Mouse (Mus musculus) macrophage (primary cell): Measurements from ENCODE around the gene Hsd17b14. TPM values are rescaled to one million over a fixed set of nuclear protein-coding genes. Genes with fewer than 3 reads are reported as not detected.

Experiments used
- polyA plus RNA-seq: library from polyadenylated mRNA; stranded (reverse); fragments of 250-400 nt; gene quantifications from 3 replicates; pipeline ENCODE4 v1.2.4, GENCODE M21; 2018; ENCODE audit warnings: inconsistent platforms

Gene Hsd17b14
- polyA plus RNA-seq, 1 experiment from 2014 or later, result 5.8 TPM

Other genes starting within 250 kb of the Hsd17b14 start
- 4.2 to 6.1 TPM (median 4.7 TPM) in 3 replicates for gene Trpm4, start 221.1 kb upstream of the Hsd17b14 start, polyA plus RNA-seq
- not detected in 3 replicates for gene Hrc, start 219.6 kb upstream of the Hsd17b14 start, polyA plus RNA-seq
- 0.27 to 0.75 TPM in 2 of 3 replicates, not detected in the other for gene Ppfia3, start 187.9 kb upstream of the Hsd17b14 start, polyA plus RNA-seq
- gene Lin7b, start 184.3 kb upstream of the Hsd17b14 start, polyA plus RNA-seq, result 0.50 TPM in 1 of 3 replicates, not detected in the others
- 174 to 235 TPM (median 186 TPM) in 3 replicates for gene Snrnp70, start 159.2 kb upstream of the Hsd17b14 start, polyA plus RNA-seq
- not detected in 3 replicates for gene Kcna7, start 149.2 kb upstream of the Hsd17b14 start, polyA plus RNA-seq
- not detected in 3 replicates for gene Ntf5, start 141.2 kb upstream of the Hsd17b14 start, polyA plus RNA-seq
- gene Lhb, start 134.1 kb upstream of the Hsd17b14 start, polyA plus RNA-seq, result not detected in 3 replicates
- 7.1 to 9.5 TPM (median 7.3 TPM) in 3 replicates for gene Gys1, start 120.0 kb upstream of the Hsd17b14 start, polyA plus RNA-seq
- 14.9 to 41.5 TPM (median 18.7 TPM) in 3 replicates for gene Ruvbl2, start 116.8 kb upstream of the Hsd17b14 start, polyA plus RNA-seq
- 15,351 to 37,573 TPM (median 32,957 TPM) in 3 replicates for gene Ftl1, start 95.0 kb upstream of the Hsd17b14 start, polyA plus RNA-seq
- 72.6 to 246 TPM (median 245 TPM) in 3 replicates for gene Bax, start 88.0 kb upstream of the Hsd17b14 start, polyA plus RNA-seq
- not detected in 3 replicates for gene Tulp2, start 73.0 kb upstream of the Hsd17b14 start, polyA plus RNA-seq
- gene Gm45808, start 68.1 kb upstream of the Hsd17b14 start, polyA plus RNA-seq, result not detected in 3 replicates
- 12.5 to 24.6 TPM (median 12.8 TPM) in 3 replicates for gene Dhdh, start 66.1 kb upstream of the Hsd17b14 start, polyA plus RNA-seq
- 298 to 734 TPM (median 400 TPM) in 3 replicates for gene Nucb1, start 44.5 kb upstream of the Hsd17b14 start, polyA plus RNA-seq
- gene Ppp1r15a, start 28.6 kb upstream of the Hsd17b14 start, polyA plus RNA-seq, result 21.4 to 32.3 TPM (median 27.6 TPM) in 3 replicates
- 0.04 to 1.5 TPM (median 0.68 TPM) in 3 replicates for gene Plekha4, start 28.6 kb upstream of the Hsd17b14 start, polyA plus RNA-seq
- 31.4 to 52.8 TPM (median 38.5 TPM) in 3 replicates for gene Bcat2, start 15.3 kb downstream of the Hsd17b14 start, polyA plus RNA-seq
- gene Fgf21, start 60.6 kb downstream of the Hsd17b14 start, polyA plus RNA-seq, result not detected in 3 replicates
- gene Fut1, start 62.4 kb downstream of the Hsd17b14 start, polyA plus RNA-seq, result not detected in 3 replicates
- gene Izumo1, start 66.9 kb downstream of the Hsd17b14 start, polyA plus RNA-seq, result not detected in 3 replicates
- gene Rasip1, start 72.6 kb downstream of the Hsd17b14 start, polyA plus RNA-seq, result 0.04 to 0.08 TPM (median 0.07 TPM) in 3 replicates
- gene Mamstr, start 85.1 kb downstream of the Hsd17b14 start, polyA plus RNA-seq, result not detected in 3 replicates
- gene Fut2, start 111.5 kb downstream of the Hsd17b14 start, polyA plus RNA-seq, result not detected in 3 replicates
- gene Ntn5, start 129.1 kb downstream of the Hsd17b14 start, polyA plus RNA-seq, result not detected in 3 replicates
- not detected in 3 replicates for gene Sec1, start 139.5 kb downstream of the Hsd17b14 start, polyA plus RNA-seq
- gene Car11, start 144.9 kb downstream of the Hsd17b14 start, polyA plus RNA-seq, result 0.56 TPM in 1 of 3 replicates, not detected in the others
- gene Dbp, start 150.2 kb downstream of the Hsd17b14 start, polyA plus RNA-seq, result 11.3 to 58.2 TPM (median 52.9 TPM) in 3 replicates
- gene Rpl18, start 160.6 kb downstream of the Hsd17b14 start, polyA plus RNA-seq, result 290 to 1,003 TPM (median 791 TPM) in 3 replicates
- 47.1 to 55.5 TPM (median 51.5 TPM) in 3 replicates for gene Sphk2, start 163.1 kb downstream of the Hsd17b14 start, polyA plus RNA-seq
- gene Fam83e, start 166.3 kb downstream of the Hsd17b14 start, polyA plus RNA-seq, result not detected in 3 replicates
- gene Spaca4, start 170.9 kb downstream of the Hsd17b14 start, polyA plus RNA-seq, result not detected in 3 replicates
- gene Lmtk3, start 228.8 kb downstream of the Hsd17b14 start, polyA plus RNA-seq, result 0.04 to 0.06 TPM in 2 of 3 replicates, not detected in the other
- 0.55 to 1.1 TPM (median 0.56 TPM) in 3 replicates for gene Sult2b1, start 229.8 kb downstream of the Hsd17b14 start, polyA plus RNA-seq